Mouse (Mus musculus) limb, embryonic 14.5 days (tissue): Measurements from ENCODE around the gene Nme7. TPM values are rescaled to one million over a fixed set of nuclear protein-coding genes. Genes with fewer than 3 reads are reported as not detected.

Experiments
- ATAC-seq: fragments of 200-750 bp; cut with Nextera tagmentation; 2 replicates; pipeline ENCODE4 v1.8.0; 2017; ENCODE audit warnings: low read depth, moderate number of reproducible peaks, moderate TSS enrichment; ENCODE audit not compliant: low FRiP score
- DNase-seq: peaks from one replicate; pipeline ENCODE4 v3.0.0-alpha.2; 2015; ENCODE audit warnings: low spot score
- H3K27ac ChIP-seq: fragments of 300-500 bp; sonication (generic); replicated peaks from 2 replicates; pipeline ENCODE4 v1.5.1; 2014; ENCODE audit warnings: low read depth, mild to moderate bottlenecking, low read length, moderate library complexity, mixed read lengths
- H3K27me3 ChIP-seq: fragments of 300-500 bp; sonication (generic); 2 replicates; pipeline ENCODE4 v1.6.1; 2014; ENCODE audit warnings: low read length, mixed read lengths; ENCODE audit not compliant: control insufficient read depth, insufficient read depth
- H3K36me3 ChIP-seq: fragments of 300-500 bp; sonication (generic); 2 replicates; pipeline ENCODE4 v1.6.1; 2014; ENCODE audit warnings: mild to moderate bottlenecking, low read length, moderate library complexity, mixed read lengths; ENCODE audit not compliant: control insufficient read depth, insufficient read depth
- H3K4me1 ChIP-seq: fragments of 300-500 bp; sonication (generic); 2 replicates; pipeline ENCODE4 v1.6.1; 2014; ENCODE audit warnings: antibody characterized with exemption, low read length, mixed read lengths; ENCODE audit not compliant: control insufficient read depth, insufficient read depth
- H3K4me2 ChIP-seq: fragments of 300-500 bp; sonication (generic); replicated peaks from 2 replicates; pipeline ENCODE4 v1.6.1; 2014; ENCODE audit warnings: low read depth, mild to moderate bottlenecking, low read length, moderate library complexity; ENCODE audit not compliant: severe bottlenecking
- H3K4me3 ChIP-seq: fragments of 300-500 bp; sonication (generic); replicated peaks from 2 replicates; pipeline ENCODE4 v1.5.1; 2014; ENCODE audit warnings: low read length
- H3K9ac ChIP-seq: fragments of 300-500 bp; sonication (generic); 2 replicates; pipeline ENCODE4 v1.6.1; 2014; ENCODE audit warnings: mild to moderate bottlenecking, low read depth, low read length, moderate library complexity; ENCODE audit not compliant: severe bottlenecking
- H3K9me3 ChIP-seq: fragments of 300-500 bp; sonication (generic); 2 replicates; pipeline ENCODE4 v1.6.1; 2016; ENCODE audit warnings: low read length; ENCODE audit not compliant: control insufficient read depth
- POLR2A ChIP-seq: fragments of 200-500 bp; IDR thresholded peaks from 2 replicates; pipeline ENCODE4 v1.8.0; 2012; ENCODE audit warnings: inconsistent platforms, mild to moderate bottlenecking, moderate library complexity, borderline replicate concordance; ENCODE audit not compliant: insufficient read depth, insufficient read length; ENCODE audit errors: extremely low read depth
- WGBS: fragments of 180-500 bp; shearing (Covaris S2); extraction: QIAGEN DNeasy Blood & Tissue Kit; methylation state at CpG from one replicate; pipeline ENCODE4 v1.1.7; 2014; 5-methylcytosine and 5-hydroxymethylcytosine counted together
- polyA plus RNA-seq, 2 experiments: library from polyadenylated mRNA; depleted of rRNA in 1 of 2; stranded (reverse) in 1 of 2; unstranded in 1 of 2; fragments of >200 nt; fragmentation: Nextera tagmentation in 1 of 2; extraction: Ambion mirVana in 1 of 2; gene quantifications; 2 replicates each; pipeline versions ENCODE4 v1.2.1 to v1.2.3; 2012 to 2014

Gene Nme7
- polyA plus RNA-seq, 2 experiments = 22.1 to 31.2 TPM

- 94% methylated on average over 5 of the region's 5 CpGs for WGBS
- no peak for TF ChIP-seq POLR2A
- ATAC-seq = no peak
These were observed 14.6 kb downstream of the Nme7 start for GRCm38 (mm10) chr1:164318474-164318873.

DNA sequence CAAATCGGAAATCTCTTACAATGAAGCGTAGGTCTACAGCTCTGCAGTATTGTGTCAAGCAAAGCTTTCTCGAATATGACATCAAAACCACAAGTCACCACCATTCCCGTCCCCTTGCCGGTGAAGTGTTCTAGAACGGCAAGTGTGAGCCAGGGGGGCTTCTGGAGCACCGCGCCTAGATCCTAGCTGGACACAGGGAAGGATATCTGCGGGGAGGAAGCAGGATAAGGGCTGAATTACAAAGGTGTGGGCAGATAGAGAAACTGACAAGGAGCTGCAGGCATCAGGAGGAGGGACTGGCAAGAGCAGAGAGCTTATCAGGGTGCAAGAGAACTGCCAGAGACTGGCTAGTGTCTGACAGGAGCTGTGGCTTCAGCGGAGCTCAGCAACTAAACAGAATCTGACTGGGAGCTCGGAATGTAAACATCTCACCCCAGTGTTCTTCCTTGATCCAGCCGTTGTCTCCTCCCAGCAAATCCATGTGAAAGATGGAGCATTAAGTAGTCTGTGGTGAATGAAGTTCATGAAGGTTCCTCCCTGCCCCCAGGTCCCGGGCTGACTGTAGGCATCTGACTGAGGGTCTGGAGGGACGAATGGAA is 15.7 kb downstream of the Nme7 start:
- H3K4me1 ChIP-seq = 0 out of 2 replicates have a peak, but pooled peaks cover 2% of the 10 kb centered on the region
- 77% methylated on average over 14 of the region's 14 CpGs for WGBS
- ATAC-seq = no peak

More at GRCm38 (mm10) chr1:164318474-164318873, 14.6 kb downstream of the Nme7 start:
- Histone ChIP-seq H3K4me3 (no peak overlapping the region), H3K36me3 (peaks cover 10% of the 10 kb centered on the region), H3K9ac (no peak overlapping the region), H3K4me1 (0 out of 2 replicates have a peak, but pooled peaks cover 2% of the 10 kb centered on the region), H3K27ac (no peak overlapping the region), H3K9me3 (no peaks in the 10 kb centered on the region), H3K4me2 (no peak overlapping the region), H3K27me3 (no peaks in the 10 kb centered on the region)
- no peak for DNase-seq

DNA sequence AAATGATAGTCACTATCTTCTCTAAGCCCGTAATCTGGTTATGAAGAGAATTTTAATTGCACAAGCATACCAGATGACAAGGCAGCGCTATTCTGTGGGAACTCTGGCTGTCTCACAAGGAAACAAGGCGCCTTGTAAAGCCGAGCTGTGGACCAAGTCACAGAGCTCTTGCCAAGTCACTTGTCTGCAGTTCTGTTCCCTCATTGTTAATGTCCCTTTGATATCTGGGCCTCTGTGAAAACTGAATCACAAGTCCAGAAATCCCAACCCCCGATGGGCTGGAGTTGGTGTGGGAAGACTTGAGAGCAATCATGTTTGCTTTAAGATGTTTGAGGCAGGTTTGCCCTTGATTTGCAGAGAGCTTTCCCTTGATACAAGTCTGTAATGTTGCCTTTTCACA is 16.8 kb downstream of the Nme7 start:
- no peak for ATAC-seq
- no peaks in the 10 kb centered on the region for H3K27me3 ChIP-seq
- no peak for TF ChIP-seq POLR2A

More for the DNA sequence above, 15.7 kb downstream of the Nme7 start:
- Histone ChIP-seq H3K4me2 (no peak overlapping the region), H3K36me3 (peaks cover 3% of the 10 kb centered on the region; the same call in 1 of the 2 replicates), H3K9ac (no peak overlapping the region), H3K27ac (no peak overlapping the region), H3K27me3 (no peaks in the 10 kb centered on the region), H3K4me3 (no peak overlapping the region), H3K9me3 (no peaks in the 10 kb centered on the region)
- no peak for TF ChIP-seq POLR2A
- no peak for DNase-seq

GRCm38 (mm10) chr1:164321408-164321807 is 17.5 kb downstream of the Nme7 start:
- no peak for TF ChIP-seq POLR2A
- no peak overlapping the region for H3K4me2 ChIP-seq
- no peak overlapping the region for H3K4me3 ChIP-seq
- WGBS = 36% methylated on average over 10 of the region's 10 CpGs
- H3K27me3 ChIP-seq = no peaks in the 10 kb centered on the region
- no peak overlapping the region for H3K27ac ChIP-seq
- no peak overlapping the region for H3K9ac ChIP-seq
- peaks cover 3% of the 10 kb centered on the region; the same call in 1 of the 2 replicates for H3K36me3 ChIP-seq
- DNase-seq (no peak), ATAC-seq (no peak)
- H3K9me3 ChIP-seq = no peaks in the 10 kb centered on the region
- 0 out of 2 replicates have a peak, but pooled peaks cover 2% of the 10 kb centered on the region for H3K4me1 ChIP-seq

More for the DNA sequence above, 16.8 kb downstream of the Nme7 start:
- H3K36me3 ChIP-seq = peaks cover 3% of the 10 kb centered on the region; the same call in 1 of the 2 replicates
- H3K27ac ChIP-seq = no peak overlapping the region
- 74% methylated on average over 5 of the region's 5 CpGs for WGBS
- 0 out of 2 replicates have a peak, but pooled peaks cover 2% of the 10 kb centered on the region for H3K4me1 ChIP-seq
- H3K9ac ChIP-seq = no peak overlapping the region
- no peaks in the 10 kb centered on the region for H3K9me3 ChIP-seq
- no peak overlapping the region for H3K4me2 ChIP-seq
- no peak overlapping the region for H3K4me3 ChIP-seq
- DNase-seq = no peak

DNA sequence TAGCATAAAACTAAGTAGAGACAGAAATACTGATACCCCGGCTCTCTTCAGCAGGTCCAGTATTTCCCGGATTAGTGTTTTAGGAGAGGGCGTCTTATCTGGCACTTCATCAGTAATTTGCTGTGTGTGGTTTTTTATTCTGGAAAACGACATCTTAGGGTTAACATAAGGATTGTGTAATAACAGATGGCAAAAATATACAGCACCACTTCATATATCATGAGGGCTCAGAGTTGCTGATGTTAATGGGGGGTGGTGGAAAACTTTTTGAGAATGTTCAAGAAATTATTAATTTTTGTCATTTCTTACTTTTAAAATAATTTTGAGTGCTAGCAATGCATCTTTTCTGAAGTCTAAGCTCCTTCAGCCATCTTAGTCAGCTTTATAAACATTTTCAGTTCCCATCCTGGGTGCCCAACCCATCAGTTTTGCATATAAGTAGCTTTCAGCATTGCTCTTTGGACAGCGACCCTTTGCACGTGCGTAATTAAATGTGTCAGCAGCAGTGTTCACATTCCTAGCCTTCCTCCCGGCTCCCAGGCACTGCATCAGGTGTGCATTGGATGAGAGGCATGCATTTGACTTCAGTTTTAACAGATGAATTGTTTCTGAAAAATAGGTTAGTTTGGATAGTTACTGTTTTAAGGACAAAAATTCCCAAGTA is 19.2 kb downstream of the Nme7 start:
- H3K36me3 ChIP-seq = no peaks in the 10 kb centered on the region
- H3K4me2 ChIP-seq = no peak overlapping the region
- no peak for DNase-seq
- no peaks in the 10 kb centered on the region for H3K9me3 ChIP-seq
- H3K27ac ChIP-seq = no peak overlapping the region
- 0 out of 2 replicates have a peak, but pooled peaks cover 2% of the 10 kb centered on the region for H3K4me1 ChIP-seq
- WGBS = 67% methylated on average over 8 of the region's 8 CpGs
- no peak for ATAC-seq
- no peak for TF ChIP-seq POLR2A
- no peaks in the 10 kb centered on the region for H3K27me3 ChIP-seq
- no peak overlapping the region for H3K4me3 ChIP-seq
- H3K9ac ChIP-seq = no peak overlapping the region
